Mouse (Mus musculus) right cerebral cortex, adult 18-20 months (tissue): ENCODE measurements at regions not wholly inside any gene's neighbourhood (a gene's known extent, or its start where the extent isn't known, plus 50 kb on each side); places are given as distances from the start of the nearest gene placed in this dataset.

Experiments used
- DNase-seq: peaks from one replicate; pipeline ENCODE4 v3.0.0; 2022; ENCODE audit warnings: mixed read lengths

DNA sequence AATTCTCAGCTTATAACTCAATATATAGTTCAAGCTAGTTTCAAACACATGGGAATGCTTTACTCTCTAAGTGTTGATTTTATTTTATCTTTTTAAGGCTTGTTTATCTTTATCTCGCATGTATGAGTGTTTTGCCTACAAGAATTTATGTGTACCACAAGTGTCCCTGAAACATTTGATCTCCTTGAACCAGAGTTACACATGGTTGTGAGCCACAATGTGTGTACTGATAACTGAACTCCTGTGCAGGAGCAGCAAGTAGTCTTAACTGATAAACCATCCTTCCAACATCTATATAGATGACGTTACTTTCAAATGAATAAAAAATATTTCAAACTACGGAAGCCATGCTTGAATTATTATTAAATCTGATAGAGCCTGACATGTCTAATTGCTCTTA, 104.5 kb downstream of the Pabpc4l start:
- DNase-seq = no peak

GRCm38 (mm10) chr3:46340648-46341280, 107.3 kb downstream of the Pabpc4l start:
- DNase-seq = no peak

GRCm38 (mm10) chr3:46334519-46334918, 113.5 kb downstream of the Pabpc4l start:
- no peak for DNase-seq

DNA sequence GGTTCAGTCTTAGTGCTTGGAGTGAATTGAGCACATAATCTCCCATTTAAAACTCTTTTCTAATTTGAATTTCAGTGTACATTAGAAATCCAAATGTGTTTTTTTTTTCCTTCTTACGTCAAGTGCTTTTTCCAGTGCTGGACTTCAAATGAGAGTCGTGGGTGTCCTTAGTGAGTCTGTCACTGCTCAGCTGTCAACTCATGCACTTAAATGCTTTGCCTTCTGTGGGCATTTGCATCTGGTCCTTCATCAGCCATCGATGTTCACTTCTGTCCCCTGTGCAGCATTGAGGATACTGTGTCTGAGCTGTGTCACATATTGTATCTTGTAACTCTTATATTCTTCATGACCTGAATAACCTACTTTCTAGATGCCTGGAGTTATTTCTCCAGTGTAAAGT, 123.1 kb downstream of the Pabpc4l start:
- peak; percentile 21 for DNase-seq
